Mouse (Mus musculus) gastrocnemius, postnatal 36 days (tissue): ENCODE measurements around the gene Adamts5. TPM values are rescaled to one million over a fixed set of nuclear protein-coding genes. Genes with fewer than 3 reads are reported as not detected.

Experiments
- DNase-seq, 2 experiments: peaks; one replicate each; pipeline ENCODE4 v3.0.0; 2022
- intact Hi-C: fragments of 180-260 bp; cut with DNase I; formaldehyde crosslinking; loops from one replicate; pipeline ENCODE4 v1.15.1; 2025
- long read RNA-seq, 2 experiments: library from polyadenylated mRNA; stranded (forward); transcript quantifications; one replicate each; pipeline ENCODE4 v2.0.0; 2021
- total RNA-seq, 2 experiments: library from RNA; stranded (reverse); gene quantifications; 2 replicates each; pipeline ENCODE4 v1.2.3; 2021

The Adamts5 gene
- 1 to 10 TPM; 5.5 to 5.7 TPM for total RNA-seq
- long read RNA-seq, experiment 1, full-length matches to known transcripts, result 2 of 7 reads
- long read RNA-seq, experiment 1, partial matches to known transcripts, result 2 of 7 reads
- long read RNA-seq, experiment 1, other reads (novel, unspliced or antisense), result 3 of 7 reads
- long read RNA-seq, experiment 2, full-length matches to known transcripts, result 2 of 8 reads
- long read RNA-seq, experiment 2, partial matches to known transcripts, result 1 of 8 reads
- long read RNA-seq, experiment 2, other reads (novel, unspliced or antisense), result 5 of 8 reads

DNA sequence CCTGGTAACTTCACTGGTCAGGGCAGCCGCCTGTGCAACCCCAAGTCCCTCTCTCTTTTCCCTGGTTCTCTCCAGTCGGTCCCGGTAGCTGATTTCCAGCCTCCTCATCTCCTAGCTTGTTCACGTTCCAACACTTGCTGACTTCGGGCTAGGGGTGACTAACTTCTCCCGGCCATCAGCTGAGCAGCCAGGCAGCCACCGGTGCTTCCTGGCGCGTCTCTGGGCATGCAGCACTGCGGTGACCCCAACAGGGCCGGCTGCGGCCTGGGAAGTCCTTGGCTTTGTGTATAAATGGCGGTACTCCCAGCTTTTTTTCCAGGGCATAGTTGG is at the start of gene Adamts5:
Gene Adamts5 (minus strand): TSS at position 248 of the 330 bp plus-strand sequence.
- intact Hi-C loops, result no loop called here

DNA sequence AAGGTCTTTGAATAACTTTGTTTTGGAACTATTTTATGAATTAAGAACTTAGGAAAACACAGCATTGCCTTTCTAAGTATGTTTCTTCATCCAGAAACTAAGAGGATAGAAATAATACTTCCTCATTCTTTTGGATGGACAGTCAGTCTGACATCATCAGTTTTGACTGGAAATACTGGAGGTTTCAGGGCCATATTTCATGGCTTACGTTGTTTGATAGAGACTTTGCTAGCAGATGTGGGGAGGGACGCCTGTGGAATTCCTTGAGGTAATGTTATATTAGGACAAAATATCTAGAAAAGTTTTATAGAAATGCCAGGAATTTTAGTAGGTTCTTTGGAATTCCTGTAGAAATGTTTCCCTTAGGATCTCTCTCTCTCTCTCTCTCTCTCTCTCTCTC is 48.7 kb upstream of the Adamts5 start:
- intact Hi-C loops, result no loop called here
- DNase-seq, result no peak

More for the DNA sequence above, at the start of gene Adamts5:
- DNase-seq, result peak in 1 of 2 experiments; percentile 43

- no peak for DNase-seq
- intact Hi-C loops, result no loop called here
Measured at GRCm38 (mm10) chr16:85926004-85926403, 24.4 kb upstream of the Adamts5 start.

DNA sequence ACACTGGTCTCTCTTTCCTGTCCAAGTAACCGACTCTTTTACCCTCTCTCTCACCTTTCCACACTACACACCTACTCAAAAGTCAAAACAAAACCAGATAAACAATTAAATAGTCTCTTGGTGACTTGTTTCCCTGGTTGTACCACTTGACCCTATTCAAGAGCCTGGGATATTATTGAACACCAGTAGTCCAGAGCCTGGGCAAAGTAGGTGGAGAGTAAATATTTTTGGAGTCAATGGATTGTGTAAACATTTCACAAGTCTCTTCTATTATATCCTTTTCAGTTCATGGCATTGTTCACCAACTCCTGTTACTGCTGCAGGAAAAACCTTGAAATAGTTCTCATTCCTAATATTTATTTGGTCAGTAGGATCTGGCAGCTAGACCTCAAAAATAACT is 20.8 kb upstream of the Adamts5 start:
- no peak for DNase-seq
- intact Hi-C loops, result no loop called here

- no peak for DNase-seq
- intact Hi-C loops, result no loop called here
Measured at GRCm38 (mm10) chr16:85920122-85920521, 18.5 kb upstream of the Adamts5 start.

DNA sequence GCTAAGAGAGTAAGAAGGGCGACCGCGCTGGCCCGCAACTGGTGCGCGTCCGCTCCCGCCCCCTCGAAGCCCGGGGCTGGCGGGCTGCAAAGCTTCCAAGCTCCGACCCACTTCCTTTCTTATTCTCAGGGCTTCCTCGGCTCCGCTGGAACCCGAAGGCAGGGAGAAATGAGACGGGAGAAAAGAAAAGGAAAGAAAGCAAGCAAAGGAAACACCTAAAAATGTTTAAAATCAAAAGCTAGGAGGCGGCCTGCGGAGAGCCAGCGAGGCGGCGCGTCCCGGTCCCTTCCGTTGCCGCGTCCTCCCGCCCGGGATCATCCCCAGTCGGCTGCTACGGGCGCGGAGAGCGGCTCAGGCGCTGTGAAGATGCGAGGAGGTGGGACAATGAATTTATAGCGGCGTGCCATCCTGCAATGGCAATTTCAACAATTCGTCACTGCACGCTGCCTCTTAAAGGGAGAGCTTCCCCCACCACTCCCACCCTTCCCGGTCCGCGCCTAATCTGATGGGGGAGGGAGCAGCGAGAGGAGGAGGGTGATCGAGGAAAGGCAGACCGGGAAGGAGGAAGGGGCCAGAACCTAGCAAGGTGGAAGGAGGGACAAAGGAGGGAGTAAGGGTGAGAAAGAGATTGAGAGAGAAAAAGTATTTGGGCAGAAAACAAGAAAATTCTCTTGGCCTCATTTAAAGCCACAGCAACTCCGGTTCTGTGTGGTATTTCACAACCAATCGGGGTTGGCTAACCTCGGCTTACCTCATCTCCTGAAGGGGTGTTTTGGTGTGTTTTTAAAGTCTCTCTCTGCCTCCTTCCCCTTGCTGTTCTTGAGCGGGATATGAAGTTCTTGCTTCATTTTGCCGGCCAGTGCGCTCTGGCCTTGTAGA is 687 bp downstream of the Adamts5 start:
- intact Hi-C loops, result no loop called here
- peak; percentile 42 to 65 for DNase-seq

GRCm38 (mm10) chr16:85899790-85900587 is 1.6 kb downstream of the Adamts5 start:
- intact Hi-C loops, result loop anchor here (10.0 kb wide), 1 partner anchor 85 kb away; no protein-coding TSS in a partner anchor
- peak; percentile 30 to 39 for DNase-seq

DNA sequence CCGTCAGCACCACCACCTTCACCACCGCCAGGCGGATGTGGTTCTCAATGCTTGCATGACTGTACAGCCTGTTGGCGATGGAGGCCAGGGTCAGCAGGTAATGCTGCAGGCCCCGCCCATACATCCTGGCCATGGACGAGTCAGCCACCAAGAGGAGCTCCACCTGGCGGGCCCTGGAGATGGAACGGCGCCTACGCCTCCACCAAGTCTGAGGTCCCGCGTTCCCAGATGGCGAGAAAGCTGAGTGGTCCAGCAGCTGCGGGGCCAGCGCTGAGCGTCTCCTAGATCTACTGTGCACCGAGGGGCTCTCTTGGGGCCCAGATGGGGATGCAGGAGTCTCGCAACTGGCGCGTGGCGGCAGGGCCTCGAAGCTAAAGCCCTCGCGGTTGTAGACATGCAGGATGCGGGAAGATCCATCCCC is 2.3 kb downstream of the Adamts5 start:
- peak; percentile 33 to 43 for DNase-seq
- intact Hi-C loops, result loop anchor here (10.0 kb wide), 1 partner anchor 85 kb away; no protein-coding TSS in a partner anchor

DNA sequence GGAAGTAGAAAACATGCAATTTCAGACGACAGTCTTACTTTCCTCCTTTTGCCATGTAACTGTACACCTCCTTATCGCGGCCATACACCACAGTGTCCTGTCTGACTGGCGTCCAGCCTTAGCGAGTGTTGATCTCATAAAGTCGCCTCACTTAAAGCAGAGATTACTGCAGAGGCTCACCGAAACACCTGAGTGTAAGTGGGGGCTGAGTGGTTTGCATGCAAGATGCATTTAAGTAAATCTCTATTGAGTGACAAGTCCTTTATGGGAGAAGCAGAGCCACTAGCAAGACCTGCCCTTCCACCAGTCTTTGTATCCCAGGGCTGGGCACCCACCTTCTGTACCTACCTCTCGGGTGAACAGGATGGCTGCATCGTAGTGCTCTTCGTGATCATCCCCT is 2.8 kb downstream of the Adamts5 start:
- intact Hi-C loops, result loop anchor here (10.0 kb wide), 1 partner anchor 86 kb away; no protein-coding TSS in a partner anchor
- DNase-seq, result no peak

- intact Hi-C loops, result loop anchor here (10.0 kb wide), 1 partner anchor 86 kb away; no protein-coding TSS in a partner anchor
- peak in 1 of 2 experiments; percentile 59 for DNase-seq
Measured at GRCm38 (mm10) chr16:85898391-85898790, 3.2 kb downstream of the Adamts5 start.

DNA sequence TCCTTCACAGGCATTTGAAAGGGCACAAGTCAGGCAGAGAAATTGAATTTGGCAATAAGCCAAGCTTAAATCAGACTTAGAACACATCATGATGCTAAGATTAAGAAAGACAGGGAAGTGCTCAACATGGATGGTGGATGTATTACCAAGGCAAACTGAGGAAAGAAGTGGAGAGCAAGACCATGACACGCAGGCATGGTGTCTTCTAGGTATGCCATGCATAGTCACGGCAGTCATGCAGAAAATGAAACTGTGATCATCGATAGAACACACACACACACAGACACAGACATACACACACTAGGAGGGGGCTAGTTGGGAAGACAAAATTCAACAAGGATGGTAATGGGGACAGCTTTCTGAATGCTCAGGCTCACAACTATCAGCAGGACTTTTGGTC is 3.8 kb downstream of the Adamts5 start:
- intact Hi-C loops, result loop anchor here (10.0 kb wide), 1 partner anchor 87 kb away; no protein-coding TSS in a partner anchor
- no peak for DNase-seq

- no peak for DNase-seq
- intact Hi-C loops, result loop anchor here (10.0 kb wide), 1 partner anchor 89 kb away; no protein-coding TSS in a partner anchor
Measured at GRCm38 (mm10) chr16:85895948-85896347, 5.7 kb downstream of the Adamts5 start.

- no peak for DNase-seq
- intact Hi-C loops, result loop anchor here (10.0 kb wide), 1 partner anchor 95 kb away; no protein-coding TSS in a partner anchor
Measured at GRCm38 (mm10) chr16:85889778-85890177, 11.8 kb downstream of the Adamts5 start.

DNA sequence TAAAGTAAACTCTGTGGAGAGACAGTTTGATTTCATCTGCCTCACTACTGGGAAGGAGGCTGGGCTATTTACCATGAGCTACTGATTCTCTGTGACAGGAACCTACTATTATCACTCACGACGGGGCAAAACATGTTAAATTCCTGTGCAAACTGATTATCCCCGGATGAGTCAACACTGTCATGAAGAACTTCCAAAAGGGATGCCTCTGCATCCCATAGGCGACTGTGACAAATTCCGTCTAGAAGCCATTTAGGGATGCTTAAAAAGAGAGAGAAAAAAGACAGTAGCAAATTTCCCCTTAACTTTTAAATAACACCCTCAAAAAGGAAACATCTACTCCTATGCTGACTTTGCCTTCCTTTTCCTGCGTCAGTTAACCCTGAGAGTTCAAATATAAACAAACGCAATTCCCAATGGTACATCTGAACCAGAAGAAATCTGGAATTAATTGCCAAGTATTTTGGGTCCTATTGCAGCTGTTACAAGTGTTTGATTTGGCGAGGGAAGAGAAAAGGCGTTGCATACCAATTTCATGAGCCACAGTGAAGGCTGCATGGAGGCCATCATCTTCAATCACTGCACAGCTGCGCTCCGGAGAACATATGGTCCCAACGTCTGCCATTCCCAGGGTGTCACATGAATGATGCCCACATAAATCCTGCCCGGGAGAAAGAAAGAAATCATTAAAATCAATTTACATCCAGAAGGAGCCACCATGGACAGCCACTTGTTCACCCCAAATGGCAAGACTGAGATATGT is 14.2 kb downstream of the Adamts5 start:
- DNase-seq, result no peak
- intact Hi-C loops, result no loop called here

GRCm38 (mm10) chr16:85879075-85879474 is 22.6 kb downstream of the Adamts5 start:
- no peak for DNase-seq

DNA sequence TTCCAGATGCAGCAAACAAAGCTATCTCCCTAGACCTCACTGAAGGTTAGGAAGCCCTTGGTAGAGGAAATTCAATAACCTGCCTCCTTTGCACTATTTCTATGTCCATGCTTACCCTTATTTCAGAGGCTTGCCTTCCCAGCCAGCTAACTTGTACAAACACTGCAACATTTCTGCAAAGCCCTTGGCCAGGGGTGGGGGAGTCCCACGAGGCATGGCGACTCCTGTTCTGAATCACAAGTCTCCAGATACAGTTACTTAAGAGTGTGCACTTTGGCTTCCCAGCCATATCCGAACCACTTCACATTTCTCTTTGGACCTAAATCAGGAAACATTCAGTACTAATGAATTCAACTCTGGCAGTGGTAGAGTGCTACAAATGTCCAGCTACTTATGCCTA is 27.5 kb downstream of the Adamts5 start:
- intact Hi-C loops, result no loop called here
- DNase-seq, result peak in 1 of 2 experiments; percentile 39

More at GRCm38 (mm10) chr16:85879075-85879474, 22.6 kb downstream of the Adamts5 start:
- intact Hi-C loops, result no loop called here

- intact Hi-C loops, result no loop called here
- DNase-seq, result no peak
Measured at GRCm38 (mm10) chr16:85871971-85872370, 29.7 kb downstream of the Adamts5 start.

DNA sequence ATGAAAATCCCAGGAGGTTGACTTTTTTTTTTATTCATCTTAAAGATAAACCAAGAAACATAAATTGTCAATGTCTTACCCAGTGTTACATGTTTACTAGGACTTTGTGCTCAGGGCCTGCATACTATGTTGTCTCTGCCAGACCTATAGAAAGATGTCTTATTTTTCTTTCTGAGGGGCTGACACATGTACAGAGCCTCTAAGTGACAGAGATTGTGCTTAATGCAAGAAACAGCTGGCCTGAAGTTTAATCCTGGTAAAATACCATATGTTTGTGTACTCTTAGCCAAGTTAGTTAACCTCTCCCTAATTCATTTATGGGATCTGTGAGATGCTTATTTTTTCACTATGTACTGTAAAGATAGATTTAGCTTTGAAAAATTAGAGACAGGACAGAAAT is 30.4 kb downstream of the Adamts5 start:
- no peak for DNase-seq

DNA sequence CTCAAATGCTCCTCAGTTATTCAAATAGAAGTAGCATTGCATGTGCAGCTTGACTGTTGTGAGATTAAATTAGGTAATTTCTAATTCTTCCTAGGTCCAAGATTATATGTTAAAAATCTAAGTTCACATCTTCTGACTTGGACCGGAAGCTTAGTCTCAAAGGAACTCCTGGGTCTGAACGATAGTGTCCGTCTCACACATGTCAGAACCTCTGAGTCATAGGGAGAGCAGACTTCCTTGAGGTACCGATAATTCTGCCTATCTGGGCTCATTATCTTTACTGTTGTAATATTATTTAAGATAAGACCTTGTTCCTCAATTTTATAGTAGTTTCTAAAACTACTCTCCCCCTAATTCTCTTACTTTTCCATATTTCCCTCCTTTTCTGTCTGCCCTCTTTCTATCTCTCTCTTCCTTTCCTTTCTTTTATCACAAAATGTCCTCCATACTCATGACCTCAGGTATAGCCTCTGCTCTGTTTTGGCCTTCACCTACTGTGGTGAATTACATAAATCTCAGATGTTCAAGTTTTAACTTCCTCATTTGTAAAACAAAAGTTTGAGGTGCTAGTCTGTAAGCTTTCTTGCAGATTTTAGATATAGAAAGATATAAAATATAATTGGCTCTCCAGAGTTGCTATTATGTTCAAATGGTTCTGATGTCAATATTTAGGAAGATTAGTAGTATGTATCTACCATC is 36.8 kb downstream of the Adamts5 start:
- no peak for DNase-seq
- intact Hi-C loops, result no loop called here

More for the DNA sequence above, 30.4 kb downstream of the Adamts5 start:
- intact Hi-C loops, result no loop called here
